Mouse (Mus musculus): ENCODE results near the gene Nfe2l1. TPM values are rescaled to one million over a fixed set of nuclear protein-coding genes. Genes with fewer than 3 reads are reported as not detected.
"Not testable (repeated sequence)": the region's sequence is repeated elsewhere in the genome, so short reads cannot be mapped to it uniquely, and the experiment has no call there.

Nfe2l1 gene
- polyA plus RNA-seq, 1 experiment from 2014 or later: 71.9 TPM

- Histone ChIP-seq H3K4me3 (peak overlapping the region; percentile 61), H3K27ac (replicated peaks) (peak overlapping the region; percentile 66)
- 67% methylated on average over 12 of the region's 12 CpGs for WGBS
These were observed 32.8 kb upstream of the Nfe2l1 start for GRCm38 (mm10) chr11:96862534-96862933.

GRCm38 (mm10) chr11:96861878-96862289 lies 32.1 kb upstream of the Nfe2l1 start:
- H3K27ac ChIP-seq (replicated peaks): peak overlapping the region; percentile 19; the same call in 1 of the 2 replicates
- no peaks in the 10 kb centered on the region for H3K9me3 ChIP-seq (replicated peaks)
- peak overlapping the region; percentile 61 for H3K4me3 ChIP-seq
- H3K4me1 ChIP-seq: peaks cover 43% of the 10 kb centered on the region
- WGBS: under 1% methylated on average over 31 of the region's 31 CpGs
- DNase-seq (ENCODE audit: low spot score): peak; percentile 97
- H3K27me3 ChIP-seq (ENCODE audit: low read depth, poor library complexity, severe bottlenecking): peaks cover 8% of the 10 kb centered on the region
- no peaks in the 10 kb centered on the region for H3K36me3 ChIP-seq

More at GRCm38 (mm10) chr11:96862534-96862933, 32.8 kb upstream of the Nfe2l1 start:
- H3K36me3 ChIP-seq: no peaks in the 10 kb centered on the region
- peaks cover 8% of the 10 kb centered on the region for H3K27me3 ChIP-seq (ENCODE audit: low read depth, poor library complexity, severe bottlenecking)
- H3K4me1 ChIP-seq: peaks cover 47% of the 10 kb centered on the region
- H3K9me3 ChIP-seq (replicated peaks): no peaks in the 10 kb centered on the region
- no peak for DNase-seq (ENCODE audit: low spot score)

DNA sequence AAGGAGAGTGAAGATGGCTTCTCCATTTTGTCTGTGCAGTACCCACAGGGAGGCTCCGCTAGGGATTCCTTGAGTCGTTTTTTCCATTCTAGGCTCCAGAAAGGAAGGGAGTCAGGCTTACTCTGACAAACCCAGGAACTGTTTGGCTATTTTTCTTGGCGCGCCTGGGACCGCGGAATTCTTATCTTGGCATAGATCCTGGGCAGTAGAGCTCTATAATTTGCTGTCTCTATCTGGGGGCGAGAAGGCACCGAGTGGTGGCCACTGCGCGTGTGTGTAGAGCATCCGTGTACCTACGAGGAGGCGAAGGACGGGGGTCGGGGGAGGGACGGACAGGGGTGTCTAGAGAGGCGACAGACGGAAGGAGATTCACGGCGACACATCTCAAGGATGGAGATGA lies 31.7 kb upstream of the Nfe2l1 start:
- Histone ChIP-seq H3K27ac (replicated peaks) (peak overlapping the region; percentile 19; the same call in 1 of the 2 replicates), H3K27me3 (ENCODE audit: low read depth, poor library complexity, severe bottlenecking) (peaks cover 8% of the 10 kb centered on the region), H3K4me1 (peaks cover 43% of the 10 kb centered on the region), H3K4me3 (peak overlapping the region; percentile 61), H3K36me3 (no peaks in the 10 kb centered on the region), H3K9me3 (replicated peaks) (no peaks in the 10 kb centered on the region)
- DNase-seq (ENCODE audit: low spot score): no peak
- 3% methylated on average over 20 of the region's 20 CpGs for WGBS

DNA sequence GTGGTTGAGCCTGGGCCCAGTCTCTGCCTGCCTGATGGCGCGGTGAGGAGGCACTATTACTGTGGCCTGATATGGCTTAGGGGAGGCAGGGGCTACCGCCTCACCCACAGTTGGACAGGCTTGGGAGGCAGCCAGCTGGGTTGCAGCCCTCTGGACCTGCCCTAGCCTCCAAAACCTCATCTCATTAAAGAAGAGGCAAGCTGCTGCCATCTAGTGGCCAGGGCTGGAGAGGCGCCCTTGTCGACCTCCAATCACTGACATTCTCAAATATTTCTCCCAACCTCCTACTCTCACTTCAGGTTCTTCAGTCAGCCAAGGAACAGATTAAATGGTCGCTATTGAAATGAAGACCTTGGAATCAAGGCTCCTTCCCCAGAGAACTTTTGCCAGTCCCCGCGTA lies 30.8 kb upstream of the Nfe2l1 start:
- H3K9me3 ChIP-seq (replicated peaks): no peaks in the 10 kb centered on the region
- no peak overlapping the region for H3K27ac ChIP-seq (replicated peaks)
- H3K27me3 ChIP-seq (ENCODE audit: low read depth, poor library complexity, severe bottlenecking): peaks cover 8% of the 10 kb centered on the region
- H3K4me3 ChIP-seq: 0 out of 2 replicates have a peak overlapping the region, but pooled peaks have one; percentile 61
- peaks cover 43% of the 10 kb centered on the region for H3K4me1 ChIP-seq
- WGBS: 9% methylated on average over 8 of the region's 8 CpGs
- DNase-seq (ENCODE audit: low spot score): peak; percentile 87
- H3K36me3 ChIP-seq: no peaks in the 10 kb centered on the region

DNA sequence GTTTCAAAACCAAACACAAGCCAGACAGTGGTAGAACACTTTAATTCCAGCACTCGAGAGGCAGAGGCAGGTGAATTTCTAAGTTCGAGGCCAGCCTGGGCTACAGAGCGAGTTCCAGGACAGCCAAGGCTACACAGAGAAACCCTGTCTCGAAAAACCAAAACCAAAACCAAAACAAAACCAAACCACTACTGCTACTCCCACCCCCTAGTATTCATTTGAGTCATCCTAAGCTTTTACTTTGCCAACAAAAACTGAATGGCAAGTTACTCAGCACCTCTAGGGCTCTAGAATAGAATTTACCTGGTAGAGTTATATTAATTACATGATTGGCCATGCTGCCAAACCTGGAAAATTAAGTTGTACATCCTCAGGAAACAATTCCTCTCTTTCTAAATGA lies 29.9 kb upstream of the Nfe2l1 start:
- WGBS: 89% methylated on average over 4 of the region's 4 CpGs
- Histone ChIP-seq H3K36me3 (no peaks in the 10 kb centered on the region), H3K27me3 (ENCODE audit: low read depth, poor library complexity, severe bottlenecking) (peaks cover 8% of the 10 kb centered on the region), H3K4me1 (peaks cover 43% of the 10 kb centered on the region), H3K4me3 (no peak overlapping the region), H3K9me3 (replicated peaks) (no peaks in the 10 kb centered on the region), H3K27ac (replicated peaks) (no peak overlapping the region)
- DNase-seq (ENCODE audit: low spot score): no peak

DNA sequence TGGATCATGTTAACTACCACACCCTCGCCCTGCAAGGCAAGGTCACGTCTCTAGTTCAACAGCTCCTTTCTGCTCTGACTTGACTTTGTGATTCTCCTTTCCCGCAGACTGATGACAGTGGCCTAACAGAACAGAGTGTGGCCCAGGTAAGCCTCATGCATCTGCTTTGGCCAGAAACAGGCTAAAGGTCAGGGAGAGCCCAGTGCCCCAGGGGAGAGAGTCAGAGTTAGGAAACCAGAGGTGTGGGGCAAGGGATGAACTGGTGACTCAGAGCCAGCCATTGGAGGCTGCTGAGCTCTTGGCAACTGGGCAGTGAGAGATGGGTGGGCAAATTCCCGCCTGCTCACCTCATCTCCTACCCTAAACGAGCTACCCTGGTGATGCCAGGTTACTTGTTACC lies 27.7 kb upstream of the Nfe2l1 start:
- Histone ChIP-seq H3K27ac (replicated peaks) (no peak overlapping the region), H3K4me3 (no peak overlapping the region), H3K4me1 (peaks cover 22% of the 10 kb centered on the region), H3K27me3 (ENCODE audit: low read depth, poor library complexity, severe bottlenecking) (peaks cover 8% of the 10 kb centered on the region), H3K9me3 (replicated peaks) (no peaks in the 10 kb centered on the region), H3K36me3 (no peaks in the 10 kb centered on the region)
- no peak for DNase-seq (ENCODE audit: low spot score)
- 91% methylated on average over 5 of the region's 5 CpGs for WGBS

GRCm38 (mm10) chr11:96849681-96850467 lies 20.1 kb upstream of the Nfe2l1 start, which contains the start of gene Copz2:
Gene Copz2 (plus strand): TSS chr11:96849870.
- peaks cover 17% of the 10 kb centered on the region for H3K27me3 ChIP-seq (ENCODE audit: low read depth, poor library complexity, severe bottlenecking)
- H3K27ac ChIP-seq (replicated peaks): peak within 1 kb of the TSS; percentile 82
- peak; percentile 72 for DNase-seq (ENCODE audit: low spot score)
- no peaks in the 10 kb centered on the region for H3K9me3 ChIP-seq (replicated peaks)
- WGBS: 1% methylated on average over 59 of the region's 60 CpGs
- H3K4me1 ChIP-seq: peaks cover 22% of the 10 kb centered on the region
- H3K36me3 ChIP-seq: no peaks in the 10 kb centered on the region
- H3K4me3 ChIP-seq: peak within 1 kb of the TSS; percentile 80

- peaks cover 17% of the 10 kb centered on the region for H3K27me3 ChIP-seq (ENCODE audit: low read depth, poor library complexity, severe bottlenecking)
- not testable (repeated sequence) for DNase-seq (ENCODE audit: low spot score); H3K36me3 ChIP-seq; H3K9me3 ChIP-seq (replicated peaks)
- H3K27ac ChIP-seq (replicated peaks): peak overlapping the region; percentile 82; the same call in 1 of the 2 replicates
- H3K4me1 ChIP-seq: peaks cover 22% of the 10 kb centered on the region
- 71% methylated on average over 5 of the region's 5 CpGs for WGBS
- peak overlapping the region; percentile 80 for H3K4me3 ChIP-seq
These were observed 19.4 kb upstream of the Nfe2l1 start for GRCm38 (mm10) chr11:96849145-96849544.

DNA sequence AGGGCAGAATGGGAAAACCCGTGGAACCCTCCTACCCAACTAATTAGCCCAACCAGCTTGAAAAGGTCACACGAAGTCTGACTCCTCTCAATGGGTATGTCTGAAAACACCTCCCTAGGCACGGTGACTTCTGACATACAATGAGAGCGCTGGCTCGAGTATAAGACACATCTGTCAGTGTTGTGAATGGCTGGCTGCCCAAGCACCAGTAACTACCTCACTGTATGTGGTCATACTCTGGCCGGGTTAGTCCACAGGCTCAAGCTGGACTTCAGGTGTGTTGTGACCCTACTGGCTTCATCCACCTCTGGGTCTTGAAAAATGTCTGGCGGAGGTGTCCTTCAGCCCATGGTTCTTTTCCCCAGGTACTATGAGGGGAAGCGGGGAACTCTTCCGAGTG lies 18.9 kb upstream of the Nfe2l1 start:
- no peak overlapping the region for H3K27ac ChIP-seq (replicated peaks)
- DNase-seq (ENCODE audit: low spot score): no peak
- no peak overlapping the region for H3K4me3 ChIP-seq
- WGBS: 71% methylated on average over 9 of the region's 9 CpGs
- no peaks in the 10 kb centered on the region for H3K36me3 ChIP-seq
- H3K9me3 ChIP-seq (replicated peaks): no peaks in the 10 kb centered on the region
- peaks cover 22% of the 10 kb centered on the region for H3K4me1 ChIP-seq
- peaks cover 17% of the 10 kb centered on the region for H3K27me3 ChIP-seq (ENCODE audit: low read depth, poor library complexity, severe bottlenecking)

DNA sequence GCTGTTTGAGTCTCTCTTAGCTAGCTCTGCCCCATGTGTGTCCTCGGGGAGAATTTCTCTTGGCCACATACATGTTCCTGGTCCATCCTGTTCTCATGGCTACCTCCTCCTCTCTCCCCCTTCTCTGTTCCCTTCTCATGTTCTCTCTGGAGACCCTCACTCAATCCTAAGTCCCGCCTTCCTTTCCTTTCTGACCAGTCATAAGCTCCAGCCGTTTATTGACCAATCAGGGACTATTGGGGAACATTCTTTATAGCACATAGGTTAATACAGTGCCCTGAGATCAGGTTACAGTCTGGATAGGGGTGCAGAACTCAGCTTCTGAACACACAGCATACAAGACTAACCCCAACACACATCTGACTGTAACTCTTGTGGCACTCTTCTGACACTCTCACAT lies 17.5 kb upstream of the Nfe2l1 start:
- DNase-seq (ENCODE audit: low spot score): no peak
- H3K27ac ChIP-seq (replicated peaks): no peak overlapping the region
- H3K4me1 ChIP-seq: peaks cover 22% of the 10 kb centered on the region
- H3K27me3 ChIP-seq (ENCODE audit: low read depth, poor library complexity, severe bottlenecking): peaks cover 17% of the 10 kb centered on the region
- no peaks in the 10 kb centered on the region for H3K36me3 ChIP-seq
- no peak overlapping the region for H3K4me3 ChIP-seq
- no peaks in the 10 kb centered on the region for H3K9me3 ChIP-seq (replicated peaks)
- 73% methylated on average over 3 of the region's 3 CpGs for WGBS

GRCm38 (mm10) chr11:96843627-96844026 lies 13.9 kb upstream of the Nfe2l1 start:
- no peaks in the 10 kb centered on the region for H3K9me3 ChIP-seq (replicated peaks)
- WGBS: 64% methylated on average over 3 of the region's 3 CpGs
- peaks cover 13% of the 10 kb centered on the region for H3K4me1 ChIP-seq
- DNase-seq (ENCODE audit: low spot score): no peak
- H3K4me3 ChIP-seq: no peak overlapping the region
- H3K27ac ChIP-seq (replicated peaks): no peak overlapping the region
- no peaks in the 10 kb centered on the region for H3K27me3 ChIP-seq (ENCODE audit: low read depth, poor library complexity, severe bottlenecking)
- H3K36me3 ChIP-seq: no peaks in the 10 kb centered on the region

GRCm38 (mm10) chr11:96840290-96840689 lies 10.5 kb upstream of the Nfe2l1 start:
- no peaks in the 10 kb centered on the region for H3K36me3 ChIP-seq
- H3K4me1 ChIP-seq: peaks cover 13% of the 10 kb centered on the region
- 51% methylated on average over 8 of the region's 8 CpGs for WGBS
- no peak overlapping the region for H3K4me3 ChIP-seq
- H3K27ac ChIP-seq (replicated peaks): no peak overlapping the region
- no peaks in the 10 kb centered on the region for H3K9me3 ChIP-seq (replicated peaks)
- no peaks in the 10 kb centered on the region for H3K27me3 ChIP-seq (ENCODE audit: low read depth, poor library complexity, severe bottlenecking)
- no peak for DNase-seq (ENCODE audit: low spot score)

- no peaks in the 10 kb centered on the region for H3K9me3 ChIP-seq (replicated peaks)
- no peak overlapping the region for H3K27ac ChIP-seq (replicated peaks)
- no peaks in the 10 kb centered on the region for H3K27me3 ChIP-seq (ENCODE audit: low read depth, poor library complexity, severe bottlenecking)
- H3K4me3 ChIP-seq: no peak overlapping the region
- peaks cover 13% of the 10 kb centered on the region for H3K4me1 ChIP-seq
- H3K36me3 ChIP-seq: no peaks in the 10 kb centered on the region
- no peak for DNase-seq (ENCODE audit: low spot score)
- 69% methylated on average over 3 of the region's 3 CpGs for WGBS
These were observed 10.1 kb upstream of the Nfe2l1 start for GRCm38 (mm10) chr11:96839877-96840276.

Measured in midbrain, embryonic 10.5 days (tissue).